Mouse (Mus musculus) adrenal gland, adult 2 months (tissue): ENCODE data around the gene Slc30a10. TPM values are rescaled to one million over a fixed set of nuclear protein-coding genes. Genes with fewer than 3 reads are reported as not detected.

Source experiments
- DNase-seq: peaks from one replicate; pipeline ENCODE4 v3.0.0; 2021
- long read RNA-seq: library from polyadenylated mRNA; stranded (forward); transcript quantifications from one replicate; pipeline ENCODE4 v2.0.0, GENCODE M21; 2021
- polyA plus RNA-seq: library from polyadenylated mRNA; depleted of rRNA; stranded (reverse); fragments of >200 nt; gene quantifications from 2 replicates; pipeline ENCODE4 v1.2.3, GENCODE M21; 2012; rRNA removed
- total RNA-seq, 2 experiments: library from RNA; stranded (reverse); gene quantifications; 2 replicates each; pipeline ENCODE4 v1.2.3; 2021

The Slc30a10 gene
- under 1 TPM in 1 of 2 experiments, not detected in 1; 0.09 TPM for total RNA-seq
- not detected in 2 replicates for polyA plus RNA-seq
- long read RNA-seq, result 0 reads

DNA sequence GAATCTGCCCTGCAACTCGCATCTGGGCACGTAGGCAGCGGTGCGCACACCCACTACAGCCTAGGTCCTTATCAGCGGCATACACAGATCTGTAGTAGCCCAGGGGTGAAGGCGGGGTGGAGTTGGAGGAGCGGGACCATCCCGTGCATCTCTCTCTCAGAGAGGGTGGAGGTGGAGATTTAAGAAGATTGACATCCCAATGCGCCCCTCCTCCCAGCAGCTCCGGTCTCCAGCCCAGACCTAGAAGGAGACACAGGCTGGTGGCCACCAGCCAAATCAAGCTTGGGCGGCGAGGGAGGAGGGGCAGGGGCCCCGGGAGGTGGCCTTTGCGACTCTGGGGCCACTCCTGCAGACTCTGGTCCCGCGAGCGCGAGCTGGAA, at the start of gene Slc30a10:
Gene Slc30a10 (plus strand): TSS at position 274 of the 380 bp plus-strand sequence.
- DNase-seq, result peak; percentile 47

GRCm38 (mm10) chr1:185405921-185406320, 48.7 kb upstream of the Slc30a10 start:
- DNase-seq, result no peak

DNA sequence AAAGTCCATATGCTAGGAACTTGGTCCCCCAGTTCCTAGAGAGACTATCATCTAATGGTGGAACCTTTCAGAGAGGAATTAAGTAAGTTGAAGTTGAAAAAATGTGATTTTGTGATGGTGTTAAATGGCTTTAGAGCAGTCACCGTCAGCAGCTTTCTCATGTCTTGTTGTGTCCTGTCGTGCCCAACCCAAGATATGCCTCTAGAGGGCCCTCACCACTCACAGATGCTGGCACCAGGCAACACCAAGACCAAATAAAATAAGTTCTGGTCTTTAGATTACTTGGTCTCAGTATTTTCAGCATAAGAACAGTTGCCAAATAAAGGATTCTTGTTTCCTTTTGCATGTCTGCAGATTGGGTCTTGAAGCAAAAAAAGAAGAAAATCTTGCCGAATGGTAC, 44.8 kb upstream of the Slc30a10 start:
- DNase-seq, result no peak

- no peak for DNase-seq
Observed at GRCm38 (mm10) chr1:185418011-185418410, 36.6 kb upstream of the Slc30a10 start.

- no peak for DNase-seq
Observed at GRCm38 (mm10) chr1:185419805-185420204, 34.8 kb upstream of the Slc30a10 start.

- DNase-seq, result no peak
Observed at GRCm38 (mm10) chr1:185420776-185421175, 33.9 kb upstream of the Slc30a10 start.

- DNase-seq, result no peak
Observed at GRCm38 (mm10) chr1:185426583-185426982, 28.1 kb upstream of the Slc30a10 start.

DNA sequence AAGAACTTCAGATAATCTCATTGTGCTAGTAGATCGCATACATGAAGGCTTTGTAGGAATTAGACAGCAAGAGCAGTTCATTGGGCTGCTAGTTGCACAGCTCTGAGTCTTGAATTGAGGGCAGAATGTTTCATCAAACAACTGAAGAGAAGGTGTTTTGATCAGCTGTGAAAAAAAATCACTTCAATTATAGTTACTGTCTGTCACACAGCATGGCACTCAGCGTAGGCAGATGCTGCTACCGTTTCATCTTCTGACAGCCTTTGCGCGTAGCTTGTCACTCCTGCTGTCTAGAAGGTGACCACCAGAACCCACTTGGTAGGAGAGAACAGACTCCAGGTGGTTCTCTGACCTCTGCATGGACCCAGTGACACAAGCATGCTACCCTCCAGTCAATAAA, 24.2 kb upstream of the Slc30a10 start:
- no peak for DNase-seq

- DNase-seq, result no peak
Observed at GRCm38 (mm10) chr1:185431245-185431997, 23.2 kb upstream of the Slc30a10 start.

DNA sequence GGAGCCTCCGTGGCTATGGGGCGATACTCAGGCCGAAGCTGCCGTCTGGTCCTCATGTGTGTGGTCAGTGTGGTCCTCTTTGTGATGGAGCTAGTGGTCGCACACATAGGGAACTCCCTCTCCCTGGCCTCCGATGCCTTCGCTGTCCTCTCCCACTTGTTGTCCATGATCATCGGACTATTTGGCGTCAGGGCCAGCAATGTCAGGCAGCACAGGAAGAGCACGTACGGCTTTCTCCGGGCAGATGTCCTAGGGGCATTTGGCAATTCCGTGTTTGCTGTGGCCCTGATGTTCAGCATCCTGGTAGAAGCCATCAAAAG, 22.7 kb upstream of the Slc30a10 start:
- no peak for DNase-seq

DNA sequence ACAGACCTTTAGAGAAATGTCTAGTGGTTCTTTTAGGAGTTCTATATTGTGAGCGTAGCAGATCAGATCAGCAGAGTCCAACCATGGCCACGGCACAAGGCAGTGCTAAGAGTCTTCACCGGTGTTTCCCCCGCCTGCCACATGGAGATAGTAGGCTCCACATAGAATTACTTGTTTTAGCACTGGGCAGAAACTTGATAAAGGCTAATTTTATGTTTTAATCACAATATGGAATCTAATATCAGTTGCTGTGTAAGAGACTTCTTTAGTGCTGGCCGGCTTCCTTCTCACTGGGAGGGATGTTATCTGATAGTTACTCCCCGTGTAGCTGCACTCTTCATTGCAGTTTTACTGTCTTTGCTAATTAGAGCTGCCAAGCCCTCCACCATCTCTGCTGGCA, 21.5 kb upstream of the Slc30a10 start:
- DNase-seq, result no peak

DNA sequence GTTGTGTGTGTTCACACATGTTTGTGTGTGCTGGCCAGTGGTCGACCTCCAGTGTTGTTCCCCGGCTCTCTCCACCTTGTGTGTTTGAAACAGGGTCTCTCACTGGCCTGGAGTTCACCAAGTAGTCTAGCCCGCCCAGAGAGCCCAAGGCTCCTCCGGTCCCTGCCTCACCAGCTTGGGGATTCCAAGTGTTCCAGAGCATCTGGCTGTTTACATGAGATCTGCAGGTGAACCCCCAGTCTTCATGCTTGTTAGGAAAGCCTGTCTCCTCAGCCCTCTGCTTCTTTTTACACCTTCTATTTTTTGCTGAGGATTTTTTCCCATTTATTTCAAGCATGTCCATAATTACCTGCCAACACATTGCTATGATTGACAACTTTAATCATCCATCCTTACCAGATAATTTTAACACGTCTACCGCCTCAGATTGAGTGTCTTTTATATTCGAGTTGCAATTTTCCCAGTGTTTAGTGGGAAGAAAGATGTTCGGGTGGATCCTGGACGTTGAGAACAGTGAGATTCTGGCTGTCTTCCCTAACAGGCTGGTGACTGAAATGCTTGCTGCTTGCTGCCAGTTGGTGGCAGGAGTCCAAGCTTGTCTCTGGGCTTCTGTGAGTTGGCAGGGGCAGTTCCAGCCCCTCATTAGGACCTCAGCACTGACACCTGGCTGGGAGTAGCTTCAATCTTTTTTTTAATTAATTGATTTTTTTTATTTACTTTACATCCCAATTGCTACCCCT, 15.6 kb upstream of the Slc30a10 start:
- DNase-seq, result no peak

DNA sequence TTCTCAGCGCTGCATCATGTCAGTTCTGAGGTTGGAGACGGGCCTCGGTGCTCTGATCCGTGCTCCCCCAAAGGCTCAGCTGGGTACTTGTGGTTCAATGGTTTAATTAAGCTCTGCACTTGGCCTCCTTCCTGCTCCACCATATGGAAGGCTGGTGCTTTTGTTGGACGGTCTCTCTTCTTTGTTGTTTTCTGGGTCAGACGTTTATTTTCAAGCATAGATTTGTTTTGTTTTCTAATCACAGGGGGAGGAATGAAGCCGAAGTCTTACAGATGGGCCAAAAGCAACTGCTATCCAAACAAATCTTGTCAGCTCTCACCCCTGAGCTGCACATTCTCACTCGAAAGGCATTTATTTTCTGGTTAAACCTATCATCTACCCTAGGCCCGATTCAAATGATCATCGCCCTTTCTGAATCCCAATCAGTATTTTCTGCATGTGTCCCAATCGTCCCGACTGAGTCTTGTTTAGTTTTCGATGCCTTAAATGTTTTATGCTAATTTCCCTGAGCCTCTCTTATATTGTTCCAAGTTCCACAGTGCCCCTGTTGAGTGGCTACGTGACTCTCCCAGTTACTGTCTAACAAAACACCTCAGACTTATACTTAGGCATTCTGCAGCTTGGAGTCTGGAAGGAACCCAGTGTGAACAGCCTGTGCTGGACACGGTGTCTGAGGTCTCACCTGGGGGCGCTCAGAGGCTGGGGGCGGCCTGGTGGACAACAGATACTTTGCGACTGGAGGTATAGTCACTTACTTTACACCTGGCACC, 12.8 kb upstream of the Slc30a10 start:
- no peak for DNase-seq

GRCm38 (mm10) chr1:185448936-185449335, 5.7 kb upstream of the Slc30a10 start:
- DNase-seq, result no peak

DNA sequence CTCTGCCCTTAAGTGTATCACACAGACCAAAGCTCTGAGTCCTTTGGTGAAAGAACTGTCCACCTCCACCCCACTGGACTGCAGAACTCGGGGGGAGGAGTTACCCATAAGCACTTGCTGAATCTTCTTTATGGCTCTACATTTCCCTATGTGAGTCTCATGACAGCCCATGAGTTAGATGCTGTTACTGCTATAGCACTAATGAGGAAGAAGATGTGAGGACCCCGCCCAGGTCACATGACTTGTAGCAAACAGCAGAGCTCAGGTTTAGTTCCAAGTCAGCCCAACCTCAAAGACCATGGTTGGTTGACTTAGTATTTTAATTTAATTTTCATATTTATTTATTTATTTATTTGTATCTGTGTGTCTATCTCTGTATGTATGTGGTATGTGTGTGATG, 4.9 kb upstream of the Slc30a10 start:
- DNase-seq, result no peak

DNA sequence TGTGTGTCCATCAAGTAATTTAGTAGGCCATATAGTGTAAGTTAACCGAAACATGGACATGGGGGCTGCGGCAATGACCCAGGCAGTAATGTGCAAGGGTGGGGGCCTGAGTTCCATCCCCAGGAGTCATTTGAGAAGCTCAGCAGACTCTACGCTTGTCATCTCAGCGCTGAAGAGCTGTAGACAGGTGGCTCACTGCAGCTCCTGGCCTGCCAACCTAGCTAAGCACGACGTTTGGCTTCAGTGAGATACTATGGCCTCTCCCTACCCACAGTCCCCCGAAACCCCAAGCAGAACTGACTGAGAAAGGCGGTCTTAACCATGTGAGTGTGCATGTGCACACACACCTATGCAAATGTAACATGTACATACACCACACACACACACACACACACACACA, 3.6 kb upstream of the Slc30a10 start:
- no peak for DNase-seq

DNA sequence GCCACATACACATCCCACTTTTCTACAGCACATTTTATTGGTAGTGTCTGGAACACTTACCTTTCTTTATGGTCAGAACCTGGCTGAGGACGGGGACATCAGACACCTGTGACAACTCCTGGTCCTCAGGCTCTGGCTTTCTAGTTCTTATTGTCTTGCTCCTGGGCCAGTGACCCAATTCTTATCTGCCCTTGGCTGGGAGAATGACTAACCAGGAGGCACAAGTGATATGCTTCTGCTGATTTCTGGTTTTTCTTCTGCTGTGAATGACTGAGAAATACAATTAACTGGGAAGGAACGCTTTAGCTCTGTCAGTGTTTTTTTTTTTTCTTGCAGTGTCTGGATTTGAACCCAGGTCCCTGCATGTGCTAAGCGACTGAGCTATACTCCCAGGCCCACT, 3.2 kb upstream of the Slc30a10 start:
- DNase-seq, result peak; percentile 19

DNA sequence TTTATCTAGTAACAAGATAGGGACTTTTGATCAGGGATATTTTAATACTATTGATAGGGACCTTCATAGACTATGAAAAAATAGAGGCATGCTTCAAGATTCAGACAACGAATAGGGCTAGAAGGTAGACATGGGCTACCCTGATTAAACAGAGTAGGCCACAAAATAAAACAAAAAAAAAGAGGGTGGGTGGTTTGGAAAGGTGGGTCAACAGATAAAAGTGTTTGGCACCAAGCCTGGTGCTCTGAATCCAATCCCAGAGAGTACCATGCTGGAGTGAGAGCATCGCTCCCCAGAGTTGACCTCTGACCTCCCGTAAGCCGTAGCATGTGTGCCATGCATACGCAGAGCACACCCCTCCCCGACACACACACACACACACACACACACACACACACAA, 2.2 kb upstream of the Slc30a10 start:
- no peak for DNase-seq

DNA sequence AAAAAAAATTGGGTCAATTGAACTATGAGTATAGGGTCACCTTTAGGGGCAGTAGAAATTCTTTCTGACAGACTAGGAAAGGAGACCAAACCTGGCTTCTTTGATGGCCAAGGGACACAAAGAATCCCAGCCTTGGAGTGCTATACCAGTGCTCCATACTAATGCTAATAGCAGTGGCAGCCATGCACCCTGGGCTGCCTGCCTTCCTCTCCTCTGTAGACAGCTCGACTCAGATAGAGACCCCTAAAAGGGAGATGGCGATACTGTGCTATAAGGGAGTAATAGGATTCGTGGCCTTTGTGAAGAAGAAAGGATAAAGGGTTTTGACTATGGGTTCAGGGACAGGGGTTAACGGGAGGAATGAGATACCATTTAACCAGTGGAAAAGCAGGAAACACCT, 504 bp upstream of the Slc30a10 start:
- DNase-seq, result no peak

- peak; percentile 14 for DNase-seq
Observed at GRCm38 (mm10) chr1:185454955-185455701, 480 bp downstream of the Slc30a10 start.

DNA sequence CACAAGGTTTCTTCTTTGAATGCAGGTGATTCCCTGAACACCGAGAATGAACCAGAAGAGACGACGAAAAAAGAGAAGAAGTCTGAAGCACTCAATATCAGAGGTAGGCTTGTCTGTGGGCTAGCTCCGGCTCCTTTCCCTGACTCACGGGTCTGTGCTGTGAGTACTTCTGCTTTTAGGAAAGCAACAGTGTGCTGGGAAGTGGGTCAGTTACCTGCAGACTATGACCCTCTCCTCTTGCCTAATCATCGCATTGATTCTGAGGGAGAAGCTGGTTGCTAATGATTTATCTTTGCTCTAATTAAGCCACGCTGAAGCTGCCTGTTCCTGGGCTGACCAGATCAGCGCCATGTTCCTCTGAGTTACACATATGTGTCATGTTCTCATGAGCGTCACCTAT, 1.7 kb downstream of the Slc30a10 start:
- DNase-seq, result peak; percentile 2

- DNase-seq, result no peak
Observed at GRCm38 (mm10) chr1:185460096-185460495, 5.4 kb downstream of the Slc30a10 start.
